ENCODE assay signal across 22 mouse cellular contexts in the genomic region with DNA sequence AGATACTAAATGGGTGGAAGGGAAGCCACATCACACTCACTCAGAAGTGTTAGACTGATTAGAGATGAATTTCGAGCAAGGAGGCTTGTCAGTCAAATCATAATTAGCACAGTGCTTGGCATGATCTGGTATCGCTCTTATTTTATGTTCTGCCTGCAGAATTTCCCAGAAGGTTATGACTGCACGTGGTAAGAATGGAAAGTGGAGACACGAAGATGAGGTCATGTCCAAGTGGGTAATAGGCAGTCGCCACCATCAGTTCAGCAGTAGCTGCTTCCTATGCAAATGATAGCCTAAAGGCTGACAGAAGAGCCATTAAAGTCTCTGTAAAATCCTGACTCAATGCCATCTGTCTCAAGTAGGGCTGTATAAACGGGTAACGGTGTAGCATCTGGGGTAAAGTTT.
DNase-seq lines count a peak whose midpoint lies in the region; ATAC-seq lines count a peak whose summit lies in the region.
"Had no signal": no experiment of that assay in that cellular context is flagged by ENCODE, and none has a peak within 500 bp of the region (broad histone marks: within the 10 kb centered on the region; RNA-seq: fewer than 3 reads in every experiment).

No protein-coding gene starts in this region.

- intact Hi-C loops in left cerebral cortex, postnatal 10 days (cut with DNase I): no loop called here

- DNase-seq in midbrain, embryonic 11.5 days (ENCODE audit: low spot score, missing footprints): peak; percentile 17
- no peak for DNase-seq in midbrain, embryonic 10.5 days (ENCODE audit: low spot score)
- DNase-seq in embryo, embryonic 10.5 days (ENCODE audit: low spot score): no peak
- DNase-seq in left cerebral cortex, postnatal 10 days (ENCODE audit: extremely low spot score in 1 of 2, low spot score in 2 of 2): no peak
- no peak for DNase-seq in testis, postnatal 10 days (ENCODE audit: low spot score)
- DNase-seq: adrenal gland, postnatal 10 days; cerebellum, postnatal 14 days; gastrocnemius, postnatal 10 days; kidney, adult 11 months; kidney, postnatal 25 days; lung, postnatal 10 days; spleen, adult 18-20 months; thymus, postnatal 25 days had no signal

- no peak overlapping the region for H3K4me3 ChIP-seq in midbrain, embryonic 11.5 days (ENCODE audit: low read depth, low read length)
- H3K4me3 ChIP-seq in midbrain, embryonic 10.5 days: no peak overlapping the region
- H3K4me3 ChIP-seq in forebrain, embryonic 13.5 days: no peak overlapping the region
- no peak overlapping the region for H3K4me3 ChIP-seq in hindbrain, embryonic 16.5 days (ENCODE audit: low read length)
- no peak overlapping the region for H3K4me3 ChIP-seq in neural tube, embryonic 14.5 days (ENCODE audit: low read depth, low read length)
- H3K4me3 ChIP-seq: embryonic facial prominence, embryonic 12.5 days; left cerebral cortex, adult 2 months; limb, embryonic 13.5 days; liver, embryonic 15.5 days; neural tube, embryonic 12.5 days; stomach, embryonic 15.5 days had no signal

- H3K27ac ChIP-seq in midbrain, embryonic 11.5 days (ENCODE audit: low read depth, low read length): no peak overlapping the region
- no peak overlapping the region for H3K27ac ChIP-seq in midbrain, embryonic 10.5 days (replicated peaks)
- no peak overlapping the region for H3K27ac ChIP-seq in forebrain, embryonic 13.5 days
- no peak overlapping the region for H3K27ac ChIP-seq in hindbrain, embryonic 16.5 days (ENCODE audit: low read depth, low read length)
- no peak overlapping the region for H3K27ac ChIP-seq in neural tube, embryonic 14.5 days (ENCODE audit: low read depth, low read length)
- H3K27ac ChIP-seq: embryonic facial prominence, embryonic 12.5 days; left cerebral cortex, adult 2 months; limb, embryonic 13.5 days; liver, embryonic 15.5 days; neural tube, embryonic 12.5 days; stomach, embryonic 15.5 days had no signal

- H3K27me3 ChIP-seq in midbrain, embryonic 11.5 days (ENCODE audit: control insufficient read depth, insufficient read depth, low read length): no peaks in the 10 kb centered on the region
- no peaks in the 10 kb centered on the region for H3K27me3 ChIP-seq in midbrain, embryonic 10.5 days (ENCODE audit: low read depth, poor library complexity, severe bottlenecking)
- H3K27me3 ChIP-seq in forebrain, embryonic 13.5 days: no peaks in the 10 kb centered on the region
- H3K27me3 ChIP-seq in hindbrain, embryonic 16.5 days (replicated peaks; ENCODE audit: control insufficient read depth, insufficient read depth, low read length): no peaks in the 10 kb centered on the region
- H3K27me3 ChIP-seq in neural tube, embryonic 14.5 days (ENCODE audit: control insufficient read depth, insufficient read depth, low read length): no peaks in the 10 kb centered on the region
- H3K27me3 ChIP-seq: embryonic facial prominence, embryonic 12.5 days; limb, embryonic 13.5 days; liver, embryonic 15.5 days; neural tube, embryonic 12.5 days; stomach, embryonic 15.5 days had no signal

- H3K9ac ChIP-seq in midbrain, embryonic 11.5 days (ENCODE audit: low read length): no peak overlapping the region
- H3K9ac ChIP-seq in forebrain, embryonic 13.5 days: no peak overlapping the region
- no peak overlapping the region for H3K9ac ChIP-seq in hindbrain, embryonic 16.5 days (ENCODE audit: low read depth, low read length)
- H3K9ac ChIP-seq in neural tube, embryonic 14.5 days (replicated peaks; ENCODE audit: low read depth, low read length): no peak overlapping the region
- H3K9ac ChIP-seq: embryonic facial prominence, embryonic 12.5 days; limb, embryonic 13.5 days; liver, embryonic 15.5 days; neural tube, embryonic 12.5 days; stomach, embryonic 15.5 days had no signal

- H3K9me3 ChIP-seq in midbrain, embryonic 11.5 days (ENCODE audit: control insufficient read depth, low read length): no peaks in the 10 kb centered on the region; the same call in 1 of the 2 replicates
- H3K9me3 ChIP-seq in midbrain, embryonic 10.5 days (replicated peaks): no peaks in the 10 kb centered on the region
- no peaks in the 10 kb centered on the region for H3K9me3 ChIP-seq in forebrain, embryonic 13.5 days (replicated peaks)
- no peaks in the 10 kb centered on the region for H3K9me3 ChIP-seq in hindbrain, embryonic 16.5 days (ENCODE audit: control insufficient read depth, low read length)
- no peaks in the 10 kb centered on the region for H3K9me3 ChIP-seq in neural tube, embryonic 14.5 days (ENCODE audit: control insufficient read depth, low read length)
- H3K9me3 ChIP-seq: embryonic facial prominence, embryonic 12.5 days; limb, embryonic 13.5 days; liver, embryonic 15.5 days; neural tube, embryonic 12.5 days; stomach, embryonic 15.5 days had no signal

- 81% methylated on average over 7 of the region's 7 CpGs for WGBS in midbrain, embryonic 11.5 days
- 82% methylated on average over 7 of the region's 7 CpGs for WGBS in midbrain, embryonic 10.5 days
- 52% methylated on average over 7 of the region's 7 CpGs for WGBS in forebrain, embryonic 13.5 days
- 60% methylated on average over 7 of the region's 7 CpGs for WGBS in hindbrain, embryonic 16.5 days
- 42% methylated on average over 7 of the region's 7 CpGs for WGBS in neural tube, embryonic 14.5 days

- H3K36me3 ChIP-seq in midbrain, embryonic 11.5 days (ENCODE audit: control insufficient read depth, insufficient read depth, low read length): no peaks in the 10 kb centered on the region
- no peaks in the 10 kb centered on the region for H3K36me3 ChIP-seq in midbrain, embryonic 10.5 days
- no peaks in the 10 kb centered on the region for H3K36me3 ChIP-seq in forebrain, embryonic 13.5 days (ENCODE audit: poor library complexity, severe bottlenecking)
- H3K36me3 ChIP-seq in hindbrain, embryonic 16.5 days (ENCODE audit: control insufficient read depth, insufficient read depth, low read length): no peaks in the 10 kb centered on the region
- H3K36me3 ChIP-seq in neural tube, embryonic 14.5 days (ENCODE audit: control insufficient read depth, insufficient read depth, low read length): no peaks in the 10 kb centered on the region
- H3K36me3 ChIP-seq: embryonic facial prominence, embryonic 12.5 days; limb, embryonic 13.5 days; liver, embryonic 15.5 days; neural tube, embryonic 12.5 days; stomach, embryonic 15.5 days had no signal

- no peak overlapping the region for H3K4me2 ChIP-seq in midbrain, embryonic 11.5 days
- H3K4me2 ChIP-seq in forebrain, embryonic 13.5 days: no peak overlapping the region
- no peak overlapping the region for H3K4me2 ChIP-seq in hindbrain, embryonic 16.5 days (ENCODE audit: low read length)
- no peak overlapping the region for H3K4me2 ChIP-seq in neural tube, embryonic 14.5 days (ENCODE audit: low read depth, low read length)
- H3K4me2 ChIP-seq: embryonic facial prominence, embryonic 12.5 days; limb, embryonic 13.5 days; liver, embryonic 15.5 days; neural tube, embryonic 12.5 days; stomach, embryonic 15.5 days had no signal

- H3K4me1 ChIP-seq in midbrain, embryonic 11.5 days (ENCODE audit: control insufficient read depth, insufficient read depth, low read length): no peaks in the 10 kb centered on the region
- H3K4me1 ChIP-seq in midbrain, embryonic 10.5 days: no peaks in the 10 kb centered on the region
- peaks cover 10% of the 10 kb centered on the region; the same call in 1 of the 2 replicates for H3K4me1 ChIP-seq in forebrain, embryonic 13.5 days
- H3K4me1 ChIP-seq in hindbrain, embryonic 16.5 days (ENCODE audit: control insufficient read depth, insufficient read depth, low read depth, low read length): no peaks in the 10 kb centered on the region
- H3K4me1 ChIP-seq in neural tube, embryonic 14.5 days (ENCODE audit: control insufficient read depth, insufficient read depth, low read length): no peaks in the 10 kb centered on the region
- H3K4me1 ChIP-seq: embryonic facial prominence, embryonic 12.5 days; liver, embryonic 15.5 days; neural tube, embryonic 12.5 days; stomach, embryonic 15.5 days had no signal

- 0 out of 2 replicates have a peak, but pooled peaks have one; percentile 38 for ATAC-seq in midbrain, embryonic 11.5 days (ENCODE audit: low FRiP score)
- ATAC-seq in forebrain, embryonic 13.5 days: peak; percentile 92
- ATAC-seq in hindbrain, embryonic 16.5 days: peak; percentile 68; the same call in 1 of the 2 replicates
- peak; percentile 56; the same call in 1 of the 2 replicates for ATAC-seq in neural tube, embryonic 14.5 days (ENCODE audit: low read depth)

Comparison
In these comparisons a context has a peak if more than half of its experiments do, and no peak if none do; other contexts are left out.
1. ATAC-seq: peak in every context shown above with its lines; median percentile 92 in forebrain, embryonic 13.5 days; 68 in hindbrain, embryonic 16.5 days; 56 in neural tube, embryonic 14.5 days; 38 in midbrain, embryonic 11.5 days.